Mouse (Mus musculus): ENCODE results near the gene Lrrc61.
A peak's percentile ranks its signal among the peaks of the same experiment; 100 is the strongest.

Lrrc61 gene

GRCm38 (mm10) chr6:48591871-48592270, 37.3 kb downstream of the Lrrc61 start:
- DNase-seq (ENCODE audit: extremely low spot score, low spot score), result no peak

- peak; percentile 93 for DNase-seq (ENCODE audit: extremely low spot score, low spot score)
These were observed 38.8 kb downstream of the Lrrc61 start, which contains the start of the genes Repin1 and Gm44965 for GRCm38 (mm10) chr6:48593158-48594042. Gene Repin1 (plus strand): TSS chr6:48593883. Gene Gm44965 (plus strand): TSS chr6:48593941.

GRCm38 (mm10) chr6:48594043-48594738, 39.6 kb downstream of the Lrrc61 start:
- DNase-seq (ENCODE audit: extremely low spot score, low spot score), result peak; percentile 75

GRCm38 (mm10) chr6:48595278-48595677, 40.7 kb downstream of the Lrrc61 start:
- DNase-seq (ENCODE audit: extremely low spot score, low spot score), result no peak

GRCm38 (mm10) chr6:48596545-48597232, 42.1 kb downstream of the Lrrc61 start:
- no peak for DNase-seq (ENCODE audit: extremely low spot score, low spot score)

- DNase-seq (ENCODE audit: extremely low spot score, low spot score), result no peak
These were observed 42.6 kb downstream of the Lrrc61 start for GRCm38 (mm10) chr6:48597233-48597625.

GRCm38 (mm10) chr6:48600594-48600993, 46.0 kb downstream of the Lrrc61 start:
- no peak for DNase-seq (ENCODE audit: extremely low spot score, low spot score)

GRCm38 (mm10) chr6:48601271-48602079, 46.9 kb downstream of the Lrrc61 start, which contains the start of gene Zfp775:
Gene Zfp775 (plus strand): TSS chr6:48602063.
- DNase-seq (ENCODE audit: extremely low spot score, low spot score), result peak; percentile 94

GRCm38 (mm10) chr6:48602080-48602741, 47.6 kb downstream of the Lrrc61 start:
- no peak for DNase-seq (ENCODE audit: extremely low spot score, low spot score)

- DNase-seq (ENCODE audit: extremely low spot score, low spot score), result no peak
These were observed 53.5 kb downstream of the Lrrc61 start for GRCm38 (mm10) chr6:48608124-48608523.

- no peak for DNase-seq (ENCODE audit: extremely low spot score, low spot score)
These were observed 54.9 kb downstream of the Lrrc61 start for GRCm38 (mm10) chr6:48609512-48609911.

- no peak for DNase-seq (ENCODE audit: extremely low spot score, low spot score)
These were observed 56.1 kb downstream of the Lrrc61 start for GRCm38 (mm10) chr6:48610657-48611056.

GRCm38 (mm10) chr6:48613464-48613863, 58.9 kb downstream of the Lrrc61 start:
- no peak for DNase-seq (ENCODE audit: extremely low spot score, low spot score)

- DNase-seq (ENCODE audit: extremely low spot score, low spot score), result no peak
These were observed 60.2 kb downstream of the Lrrc61 start for GRCm38 (mm10) chr6:48614756-48615155.

- no peak for DNase-seq (ENCODE audit: extremely low spot score, low spot score)
These were observed 65.4 kb downstream of the Lrrc61 start for GRCm38 (mm10) chr6:48620031-48620430.

All from neural tube, embryonic 10.5 days (tissue).